Mouse (Mus musculus): ENCODE measurements around the gene 1810049J17Rik. TPM values are rescaled to one million over a fixed set of nuclear protein-coding genes. Genes with fewer than 3 reads are reported as not detected.
"Not testable (repeated sequence)": the region's sequence is repeated elsewhere in the genome, so short reads cannot be mapped to it uniquely, and the experiment has no call there.

Gene 1810049J17Rik
- total RNA-seq (2021), result 1 to 10 TPM; 1.0 to 1.1 TPM

GRCm38 (mm10) chr15:12321788-12322621 is at the start of gene 1810049J17Rik:
Gene 1810049J17Rik (minus strand): TSS chr15:12321899.
- peak; percentile 37 to 50 for DNase-seq (ENCODE audit: low spot score in 2 of 2)
- intact Hi-C loops (cut with DNase I), result loop anchor here (5.0 to 10.0 kb wide), 3 partner anchors 50 to 207 kb away; partner anchors contain the start of genes Mtmr12 and Zfr

- DNase-seq (ENCODE audit: low spot score in 2 of 2), result peak; percentile 59 to 64
- intact Hi-C loops (cut with DNase I), result loop anchor here (1.0 to 2.0 kb wide), 2 partner anchors 206 to 424 kb away; no protein-coding TSS in a partner anchor
Measured at GRCm38 (mm10) chr15:12371183-12371582, 49.5 kb upstream of the 1810049J17Rik start.

DNA sequence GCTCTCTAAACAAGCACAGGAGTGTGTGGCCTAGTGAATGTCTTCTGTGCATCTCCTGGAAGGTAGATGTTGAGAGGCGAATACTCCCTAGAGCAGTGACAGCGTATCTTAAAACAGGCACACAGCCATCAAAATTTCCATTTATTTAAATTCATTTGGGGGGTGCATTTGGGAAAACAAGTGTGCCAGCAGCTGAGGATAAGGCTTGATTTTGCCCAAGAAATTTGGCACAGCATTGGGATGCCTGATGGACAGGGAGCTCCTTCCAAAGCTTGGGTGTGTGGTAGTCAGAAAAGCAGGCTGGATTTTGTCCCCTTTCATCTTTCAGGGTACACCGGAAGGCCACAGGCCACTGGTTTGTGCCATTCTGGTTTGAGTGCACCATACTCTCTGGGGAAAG is 48.4 kb upstream of the 1810049J17Rik start:
- no peak for DNase-seq (ENCODE audit: low spot score in 2 of 2)
- intact Hi-C loops (cut with DNase I), result loop anchor here (2.0 kb wide), 1 partner anchor 425 kb away; no protein-coding TSS in a partner anchor

GRCm38 (mm10) chr15:12368850-12369249 is 47.2 kb upstream of the 1810049J17Rik start:
- no peak for DNase-seq (ENCODE audit: low spot score in 2 of 2)
- intact Hi-C loops (cut with DNase I), result no loop called here

DNA sequence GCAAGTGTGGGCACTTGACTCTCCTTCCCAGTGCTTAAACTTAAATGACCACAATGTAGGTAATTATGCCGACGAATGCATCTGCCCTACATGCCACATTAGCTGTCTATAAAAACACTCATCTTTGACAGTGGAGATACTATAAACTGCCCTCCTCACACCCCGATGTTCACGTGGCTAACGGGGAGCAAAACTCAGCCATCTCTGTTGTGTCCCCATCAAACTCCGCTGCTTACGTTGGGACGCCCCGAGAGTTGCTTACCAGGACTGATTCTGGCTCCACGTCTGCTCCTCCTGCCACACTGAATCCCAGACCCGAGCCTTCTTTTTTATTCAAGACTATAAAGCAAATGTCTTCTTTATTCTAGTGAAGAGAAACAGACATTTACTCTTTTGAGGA is 46.7 kb upstream of the 1810049J17Rik start:
- DNase-seq (ENCODE audit: low spot score in 2 of 2), result no peak
- intact Hi-C loops (cut with DNase I), result no loop called here

- intact Hi-C loops (cut with DNase I), result no loop called here
- DNase-seq (ENCODE audit: low spot score in 2 of 2), result no peak
Measured at GRCm38 (mm10) chr15:12367306-12368080, 45.8 kb upstream of the 1810049J17Rik start.

DNA sequence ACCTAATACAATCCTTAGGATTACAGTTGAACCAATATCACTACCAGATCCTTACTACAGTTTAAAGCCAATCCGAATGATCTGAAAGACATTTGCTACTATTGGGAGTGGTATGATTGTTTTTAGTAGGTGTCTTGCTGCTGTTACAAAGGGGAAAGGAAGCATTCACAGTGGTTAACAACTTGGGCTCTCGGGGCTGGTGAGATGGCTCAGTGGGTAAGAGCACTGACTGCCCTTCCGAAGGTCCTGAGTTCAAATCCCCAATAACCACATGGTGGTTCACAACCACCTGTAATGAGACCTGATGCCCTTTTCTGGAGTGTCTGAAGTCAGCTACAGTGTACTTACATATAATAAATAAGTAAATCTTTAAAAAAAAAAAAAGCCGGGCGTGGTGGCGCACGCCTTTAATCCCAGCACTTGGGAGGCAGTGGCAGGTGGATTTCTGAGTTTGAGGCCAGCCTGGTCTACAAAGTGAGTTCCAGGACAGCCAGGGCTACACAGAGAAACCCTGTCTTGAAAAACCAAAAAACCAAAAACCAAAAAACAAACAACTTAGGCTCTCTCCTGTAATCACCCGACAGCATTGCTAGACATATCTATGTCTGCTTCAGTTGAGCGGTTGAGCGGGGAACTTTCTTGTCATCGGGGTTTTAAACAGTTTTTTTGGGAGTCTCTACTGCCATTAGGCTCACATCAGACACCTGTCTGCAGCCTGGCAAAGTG is 45.0 kb upstream of the 1810049J17Rik start:
- DNase-seq (ENCODE audit: low spot score in 2 of 2); intact Hi-C loops (cut with DNase I): not testable (repeated sequence)

GRCm38 (mm10) chr15:12366072-12366469 is 44.4 kb upstream of the 1810049J17Rik start:
- intact Hi-C loops (cut with DNase I), result no loop called here
- DNase-seq (ENCODE audit: low spot score in 2 of 2), result peak; percentile 57 to 61

DNA sequence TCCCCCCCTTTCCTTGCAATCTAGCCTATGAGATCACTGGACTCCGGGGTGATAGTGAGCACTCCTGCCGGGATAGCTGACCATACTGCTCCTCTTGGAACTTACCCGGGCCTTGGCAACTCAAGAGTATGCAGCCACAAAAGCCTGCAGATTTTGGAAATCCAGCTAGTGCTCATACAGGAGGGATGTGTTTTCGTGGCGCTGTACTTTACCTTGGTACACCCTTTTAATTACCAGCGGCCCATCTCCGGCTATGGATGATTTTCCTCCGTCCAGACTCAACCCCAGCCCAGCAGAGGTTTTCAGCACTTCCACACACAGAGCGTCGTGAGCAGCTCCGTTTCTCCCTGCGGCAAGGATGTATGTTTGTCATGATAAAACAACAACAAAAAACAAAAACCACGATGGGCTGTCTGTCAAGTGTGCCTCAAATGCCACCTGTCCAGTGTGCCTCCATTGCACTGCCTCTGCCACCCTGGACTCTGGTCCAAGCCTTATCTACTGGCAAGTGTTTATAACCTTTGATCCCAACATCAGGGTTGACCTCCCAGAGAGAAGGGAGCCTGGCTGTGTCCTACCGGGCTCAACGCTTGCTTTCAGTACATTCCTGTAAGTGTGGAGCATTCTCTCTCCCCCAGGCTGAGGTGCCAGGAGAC is 43.8 kb upstream of the 1810049J17Rik start:
- DNase-seq (ENCODE audit: low spot score in 2 of 2), result no peak
- intact Hi-C loops (cut with DNase I), result no loop called here

DNA sequence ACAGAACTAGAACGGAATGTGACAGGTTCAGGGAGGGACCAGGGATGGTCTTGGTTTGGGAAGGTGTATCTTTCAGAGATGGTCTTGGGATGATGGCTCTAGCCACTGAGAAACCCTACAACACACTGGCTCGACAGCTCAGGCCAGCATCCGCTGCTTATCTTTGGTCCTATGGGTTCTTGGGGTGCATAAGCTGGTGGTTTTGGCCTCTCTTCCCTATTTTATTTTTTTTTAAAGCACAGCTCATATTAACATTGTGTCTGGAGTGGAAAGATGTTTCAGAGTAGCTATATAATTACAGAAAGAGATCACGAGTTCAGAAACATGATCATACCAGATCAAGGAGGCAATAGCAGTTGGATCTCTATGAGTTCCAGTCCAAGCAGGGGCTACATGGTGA is 42.4 kb upstream of the 1810049J17Rik start:
- intact Hi-C loops (cut with DNase I), result no loop called here
- no peak for DNase-seq (ENCODE audit: low spot score in 2 of 2)

- peak; percentile 26 to 38 for DNase-seq (ENCODE audit: low spot score in 2 of 2)
- intact Hi-C loops (cut with DNase I), result no loop called here
Measured at GRCm38 (mm10) chr15:12362701-12363040, 41.0 kb upstream of the 1810049J17Rik start.

- intact Hi-C loops (cut with DNase I), result no loop called here
- no peak for DNase-seq (ENCODE audit: low spot score in 2 of 2)
Measured at GRCm38 (mm10) chr15:12362001-12362700, 40.5 kb upstream of the 1810049J17Rik start.

DNA sequence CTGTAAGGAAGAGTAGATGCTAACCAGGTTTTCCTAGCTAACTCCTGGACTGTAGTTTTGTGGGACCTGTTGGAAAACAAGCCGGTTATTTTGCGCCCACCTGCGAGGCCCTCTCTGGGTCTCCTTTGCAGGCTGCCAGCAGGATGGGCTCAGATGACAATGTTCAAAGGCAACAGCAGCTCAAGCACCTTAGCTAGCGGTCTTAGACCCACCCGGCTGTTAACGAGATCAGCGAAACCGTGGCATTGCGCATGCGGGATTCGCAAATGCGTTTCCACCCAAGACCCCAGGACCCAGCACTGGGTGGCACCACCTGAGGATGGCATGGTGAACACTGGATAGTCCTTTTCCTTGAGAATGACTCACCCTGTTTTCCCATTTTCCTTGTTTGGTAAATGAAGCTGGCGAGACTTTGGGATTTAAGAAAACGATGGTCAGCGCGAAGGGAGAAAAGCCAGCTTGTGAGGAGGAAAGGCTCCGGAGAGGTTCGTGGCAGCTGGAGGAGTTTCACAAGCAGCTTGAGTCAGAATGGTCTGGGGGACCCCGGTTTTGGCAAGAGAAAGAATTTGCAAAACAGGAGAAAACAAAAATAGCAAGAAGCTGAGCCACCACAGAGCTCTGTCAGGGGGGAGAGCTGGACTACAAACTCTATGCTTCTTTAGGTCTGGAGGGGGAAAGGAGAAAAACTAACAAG is 39.0 kb upstream of the 1810049J17Rik start:
- intact Hi-C loops (cut with DNase I), result no loop called here
- no peak for DNase-seq (ENCODE audit: low spot score in 2 of 2)

- intact Hi-C loops (cut with DNase I), result no loop called here
- no peak for DNase-seq (ENCODE audit: low spot score in 2 of 2)
Measured at GRCm38 (mm10) chr15:12358384-12358783, 36.7 kb upstream of the 1810049J17Rik start.

- no peak for DNase-seq (ENCODE audit: low spot score in 2 of 2)
- intact Hi-C loops (cut with DNase I), result no loop called here
Measured at GRCm38 (mm10) chr15:12357459-12357858, 35.8 kb upstream of the 1810049J17Rik start.

DNA sequence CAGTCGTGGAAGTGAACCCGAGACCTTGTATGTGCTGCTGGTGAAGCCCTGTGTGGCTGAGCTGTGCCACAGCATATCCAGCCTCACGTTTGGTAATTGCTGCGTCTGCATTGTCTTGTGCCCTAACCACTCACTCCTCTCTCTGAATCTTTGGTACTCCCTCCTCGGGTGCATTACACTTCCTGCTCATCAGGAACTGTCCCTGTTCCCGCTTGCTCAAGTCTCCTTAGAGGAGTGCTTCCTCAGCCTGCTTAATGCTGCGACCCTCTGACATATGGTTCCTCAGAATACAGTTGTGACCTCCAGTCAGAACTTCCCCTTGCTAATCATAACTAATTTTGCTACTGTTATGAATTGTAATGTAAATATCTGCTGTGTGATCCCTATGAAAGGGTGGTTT is 34.2 kb upstream of the 1810049J17Rik start:
- intact Hi-C loops (cut with DNase I), result no loop called here
- DNase-seq (ENCODE audit: low spot score in 2 of 2), result no peak

DNA sequence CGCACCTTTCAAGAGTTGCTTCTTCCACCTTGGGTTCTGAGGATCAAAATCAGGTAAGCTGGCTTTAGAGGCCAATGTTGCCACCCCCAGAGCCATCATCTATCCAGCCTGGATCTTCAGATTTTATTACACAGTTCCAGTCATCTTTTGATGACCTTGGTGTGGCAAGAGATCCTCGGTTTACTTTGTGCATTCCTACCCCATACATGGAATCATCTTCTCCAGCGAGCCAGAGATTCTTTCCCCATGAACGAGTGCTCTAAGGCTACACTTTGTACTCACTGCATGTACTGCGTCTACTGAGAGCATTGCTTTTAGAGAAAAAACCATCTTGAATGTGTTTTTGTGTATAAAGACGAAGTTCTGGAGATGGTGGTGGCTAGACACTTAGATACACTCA is 33.6 kb upstream of the 1810049J17Rik start:
- DNase-seq (ENCODE audit: low spot score in 2 of 2), result no peak
- intact Hi-C loops (cut with DNase I), result no loop called here

DNA sequence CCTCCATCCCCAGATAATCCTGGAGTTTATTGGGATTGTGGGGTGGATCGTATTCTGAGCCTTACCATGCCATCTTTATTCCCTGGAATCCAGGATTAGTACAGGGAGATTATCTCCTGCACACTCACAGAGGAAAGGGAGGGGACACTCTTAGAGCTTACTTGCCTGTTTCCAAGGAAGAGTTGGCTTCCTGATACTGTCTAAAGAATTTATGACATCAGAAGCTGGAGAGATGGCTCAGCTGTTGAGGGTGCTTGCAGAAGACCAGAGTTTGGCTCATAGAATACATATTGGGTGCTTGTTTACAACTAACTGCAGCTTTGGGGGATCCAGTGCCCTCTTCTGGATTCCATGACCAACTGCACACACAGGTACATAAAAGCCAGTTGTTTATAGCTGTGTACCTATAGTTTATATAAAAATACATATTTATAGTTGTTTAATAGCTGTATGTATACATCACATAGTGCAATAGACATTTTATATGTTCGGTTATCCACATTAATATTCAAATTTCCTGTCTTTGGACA is 32.6 kb upstream of the 1810049J17Rik start:
- intact Hi-C loops (cut with DNase I), result no loop called here
- no peak for DNase-seq (ENCODE audit: low spot score in 2 of 2)

Measured in left cerebral cortex, postnatal 36 days (tissue).